Mouse (Mus musculus): Measurements from ENCODE around the gene Jup. TPM values are rescaled to one million over a fixed set of nuclear protein-coding genes. Genes with fewer than 3 reads are reported as not detected.
"Not testable (repeated sequence)": the region's sequence is repeated elsewhere in the genome, so short reads cannot be mapped to it uniquely, and the experiment has no call there.

Jup gene
- total RNA-seq, 2 experiments from 2014 or later, result 1.5 to 3.9 TPM

GRCm38 (mm10) chr11:100321479-100322305 lies 75.9 kb downstream of the Jup start:
- not testable (repeated sequence) for ATAC-seq (ENCODE audit: poor library complexity, severe bottlenecking)

GRCm38 (mm10) chr11:100320701-100321410 lies 76.7 kb downstream of the Jup start:
- not testable (repeated sequence) for ATAC-seq (ENCODE audit: poor library complexity, severe bottlenecking)

- peak; percentile 84 for ATAC-seq (ENCODE audit: poor library complexity, severe bottlenecking)
Measured at GRCm38 (mm10) chr11:100320172-100320630, 77.4 kb downstream of the Jup start.

GRCm38 (mm10) chr11:100319492-100320171 lies 77.9 kb downstream of the Jup start, which contains the start of gene Eif1:
Eif1 (plus strand) TSS chr11:100319885.
- peak; percentile 83 for ATAC-seq (ENCODE audit: poor library complexity, severe bottlenecking)

Other genes with a start within 250 kb of the Jup start
- gene Krt19, start 249.1 kb downstream of the Jup start, total RNA-seq (2015), result not detected in 2 replicates
- not detected in 2 replicates for gene Krt19, start 249.1 kb downstream of the Jup start, total RNA-seq (2017)
- not detected in 2 replicates for gene Krt9, start 204.5 kb downstream of the Jup start, total RNA-seq (2015)
- 0.04 TPM in 1 of 2 replicates, not detected in the other for gene Krt9, start 204.5 kb downstream of the Jup start, total RNA-seq (2017)
- not detected in 2 replicates for gene Krt14, start 190.2 kb downstream of the Jup start, total RNA-seq (2015)
- not detected in 2 replicates for gene Krt14, start 190.2 kb downstream of the Jup start, total RNA-seq (2017)
- not detected in 2 replicates for gene Krt16, start 148.9 kb downstream of the Jup start, total RNA-seq (2015)
- gene Krt16, start 148.9 kb downstream of the Jup start, total RNA-seq (2017), result not detected in 2 replicates
- not detected in 2 replicates for gene Krt17, start 136.7 kb downstream of the Jup start, total RNA-seq (2015)
- not detected in 2 replicates for gene Krt17, start 136.7 kb downstream of the Jup start, total RNA-seq (2017)
- not detected in 2 replicates for gene Krt42, start 127.9 kb downstream of the Jup start, total RNA-seq (2015)
- not detected in 2 replicates for gene Krt42, start 127.9 kb downstream of the Jup start, total RNA-seq (2017)
- gene Eif1, start 77.9 kb downstream of the Jup start, total RNA-seq (2015), result 1,372 and 1,486 TPM in 2 replicates
- 248 and 320 TPM in 2 replicates for gene Eif1, start 77.9 kb downstream of the Jup start, total RNA-seq (2017)
- gene Gast, start 63.4 kb downstream of the Jup start, total RNA-seq (2015), result not detected in 2 replicates
- gene Gast, start 63.4 kb downstream of the Jup start, total RNA-seq (2017), result not detected in 2 replicates
- gene Hap1, start 41.6 kb downstream of the Jup start, total RNA-seq (2015), result not detected in 2 replicates
- gene Hap1, start 41.6 kb downstream of the Jup start, total RNA-seq (2017), result not detected in 2 replicates
- gene P3h4, start 17.1 kb upstream of the Jup start, total RNA-seq (2015), result not detected in 2 replicates
- gene P3h4, start 17.1 kb upstream of the Jup start, total RNA-seq (2017), result 0.08 TPM in 1 of 2 replicates, not detected in the other
- gene Fkbp10, start 17.9 kb upstream of the Jup start, total RNA-seq (2015), result 0.09 TPM in 1 of 2 replicates, not detected in the other
- not detected in 2 replicates for gene Fkbp10, start 17.9 kb upstream of the Jup start, total RNA-seq (2017)
- gene Nt5c3b, start 44.0 kb upstream of the Jup start, total RNA-seq (2015), result 8.8 and 9.8 TPM in 2 replicates
- gene Nt5c3b, start 44.0 kb upstream of the Jup start, total RNA-seq (2017), result 7.3 and 9.6 TPM in 2 replicates
- not detected in 2 replicates for gene Klhl10, start 44.2 kb upstream of the Jup start, total RNA-seq (2015)
- gene Klhl10, start 44.2 kb upstream of the Jup start, total RNA-seq (2017), result not detected in 2 replicates
- 5.9 and 8.1 TPM in 2 replicates for gene Klhl11, start 75.0 kb upstream of the Jup start, total RNA-seq (2015)
- 14.5 and 14.8 TPM in 2 replicates for gene Klhl11, start 75.0 kb upstream of the Jup start, total RNA-seq (2017)
- 80.6 and 90.8 TPM in 2 replicates for gene Acly, start 130.2 kb upstream of the Jup start, total RNA-seq (2015)
- 100 and 105 TPM in 2 replicates for gene Acly, start 130.2 kb upstream of the Jup start, total RNA-seq (2017)
- 0.16 and 0.96 TPM in 2 replicates for gene Ttc25, start 147.8 kb upstream of the Jup start, total RNA-seq (2015)
- gene Ttc25, start 147.8 kb upstream of the Jup start, total RNA-seq (2017), result not detected in 2 replicates
- gene Cnp, start 177.1 kb upstream of the Jup start, total RNA-seq (2015), result 9.5 and 11.3 TPM in 2 replicates
- 22.2 and 23.9 TPM in 2 replicates for gene Cnp, start 177.1 kb upstream of the Jup start, total RNA-seq (2017)
- gene Nkiras2, start 221.5 kb upstream of the Jup start, total RNA-seq (2015), result 47.7 and 52.7 TPM in 2 replicates
- gene Nkiras2, start 221.5 kb upstream of the Jup start, total RNA-seq (2017), result 36.0 and 45.5 TPM in 2 replicates
- gene Dnajc7, start 222.4 kb upstream of the Jup start, total RNA-seq (2015), result 98.1 and 124 TPM in 2 replicates
- 145 and 172 TPM in 2 replicates for gene Dnajc7, start 222.4 kb upstream of the Jup start, total RNA-seq (2017)